Mouse (Mus musculus) liver, adult 2 months (tissue): ENCODE measurements around the gene Hnrnph3.

Source experiments
- CTCF ChIP-seq: fragments of 200-500 bp; IDR thresholded peaks from 2 replicates; pipeline ENCODE4 v1.5.1; 2011; ENCODE audit warnings: low read depth, low read length, control low read depth
- POLR2A ChIP-seq: fragments of 200-500 bp; IDR thresholded peaks from 2 replicates; pipeline ENCODE4 v1.6.1; 2011; ENCODE audit warnings: low read length, control low read depth; ENCODE audit not compliant: insufficient read depth; ENCODE audit errors: extremely low read depth

GRCm38 (mm10) chr10:63059862-63060261, 35.8 kb upstream of the Hnrnph3 start, which contains the start of gene Pbld1:
- TF ChIP-seq CTCF (no peak), POLR2A (no peak)
